Mouse (Mus musculus) cerebellum, adult 2 months (tissue): Measurements from ENCODE around the gene Igll1. TPM values are rescaled to one million over a fixed set of nuclear protein-coding genes. Genes with fewer than 3 reads are reported as not detected.

Source experiments
- DNase-seq, 2 experiments: peaks; one replicate each; pipeline ENCODE4 v3.0.0; 2021
- H3K27ac ChIP-seq: fragments of 200-500 bp; 2 replicates; pipeline ENCODE4 v1.5.1; 2012; ENCODE audit warnings: low read length, control low read depth, inconsistent platforms; ENCODE audit not compliant: insufficient read depth
- H3K27me3 ChIP-seq: fragments of 200-500 bp; 2 replicates; pipeline ENCODE4 v1.6.1; 2012; ENCODE audit warnings: inconsistent platforms, mild to moderate bottlenecking, low read length, moderate library complexity; ENCODE audit not compliant: control insufficient read depth, insufficient read depth
- H3K4me1 ChIP-seq: fragments of 200-500 bp; 2 replicates; pipeline ENCODE4 v1.6.1; 2011; ENCODE audit warnings: low read length; ENCODE audit not compliant: control insufficient read depth, insufficient read depth
- H3K4me3 ChIP-seq: fragments of 200-500 bp; replicated peaks from 2 replicates; pipeline ENCODE3; 2011; ENCODE audit warnings: mild to moderate bottlenecking, low read depth, low read length, control low read depth; ENCODE audit not compliant: insufficient read depth
- CTCF ChIP-seq: fragments of 200-500 bp; IDR thresholded peaks from 2 replicates; pipeline ENCODE4 v1.5.1; 2011; ENCODE audit warnings: low read depth, mild to moderate bottlenecking, control low read depth, low read length, moderate library complexity, borderline replicate concordance; ENCODE audit not compliant: insufficient read depth
- POLR2A ChIP-seq: fragments of 200-500 bp; IDR thresholded peaks from 2 replicates; pipeline ENCODE4 v1.6.1; 2011; ENCODE audit warnings: low read length, control low read depth, borderline replicate concordance; ENCODE audit not compliant: insufficient read depth
- WGBS: fragments of 180-500 bp; shearing (Covaris S2); methylation state at CpG from one replicate; pipeline ENCODE4 v1.1.7; 2018; 5-methylcytosine and 5-hydroxymethylcytosine counted together
- polyA plus RNA-seq: library from polyadenylated mRNA; depleted of rRNA; stranded (reverse); fragments of >200 nt; gene quantifications from 2 replicates; pipeline ENCODE4 v1.2.3, GENCODE M21; 2012; rRNA removed

The Igll1 gene
- polyA plus RNA-seq = not detected in 2 replicates

GRCm38 (mm10) chr16:16863978-16864377 is at the start of gene Igll1:
Gene Igll1, minus strand, starts transcription at chr16:16863985.
- Histone ChIP-seq H3K27ac (no peak within 1 kb of the TSS), H3K4me1 (no peaks in the 10 kb centered on the region), H3K27me3 (no peaks in the 10 kb centered on the region), H3K4me3 (no peak within 1 kb of the TSS)
- DNase-seq = no peak
- TF ChIP-seq POLR2A (no peak), CTCF (no peak)
- WGBS = 52% methylated on average over 2 of the region's 2 CpGs

- DNase-seq = no peak
- TF ChIP-seq CTCF = no peak
- TF ChIP-seq POLR2A = no peak
- no peaks in the 10 kb centered on the region for H3K27me3 ChIP-seq
- no peaks in the 10 kb centered on the region for H3K4me1 ChIP-seq
- no peak overlapping the region for H3K27ac ChIP-seq
- WGBS = 84% methylated on average over 1 of the region's 1 CpGs
- H3K4me3 ChIP-seq = no peak overlapping the region
These were observed 49.7 kb upstream of the Igll1 start for GRCm38 (mm10) chr16:16913440-16913839.

GRCm38 (mm10) chr16:16911641-16912597 is 48.1 kb upstream of the Igll1 start:
- TF ChIP-seq POLR2A (no peak), CTCF (peak; percentile 87)
- Histone ChIP-seq H3K27ac (no peak overlapping the region), H3K27me3 (no peaks in the 10 kb centered on the region), H3K4me1 (no peaks in the 10 kb centered on the region; the same call in 1 of the 2 replicates), H3K4me3 (no peak overlapping the region)
- WGBS = 26% methylated on average over 13 of the region's 13 CpGs
- peak; percentile 69 to 76 for DNase-seq

GRCm38 (mm10) chr16:16907799-16908198 is 44.0 kb upstream of the Igll1 start:
- no peak for TF ChIP-seq CTCF

GRCm38 (mm10) chr16:16903188-16903587 is 39.4 kb upstream of the Igll1 start:
- H3K4me1 ChIP-seq = peaks cover 13% of the 10 kb centered on the region
- DNase-seq = no peak
- H3K4me3 ChIP-seq = no peak overlapping the region
- TF ChIP-seq POLR2A = no peak
- TF ChIP-seq CTCF = no peak
- 41% methylated on average over 5 of the region's 5 CpGs for WGBS
- no peak overlapping the region for H3K27ac ChIP-seq
- H3K27me3 ChIP-seq = no peaks in the 10 kb centered on the region

More at GRCm38 (mm10) chr16:16907799-16908198, 44.0 kb upstream of the Igll1 start:
- H3K4me3 ChIP-seq = no peak overlapping the region
- H3K4me1 ChIP-seq = peaks cover 2% of the 10 kb centered on the region; the same call in 1 of the 2 replicates
- WGBS = 56% methylated on average over 6 of the region's 6 CpGs
- no peaks in the 10 kb centered on the region for H3K27me3 ChIP-seq
- no peak for DNase-seq
- H3K27ac ChIP-seq = no peak overlapping the region

GRCm38 (mm10) chr16:16902329-16902728 is 38.5 kb upstream of the Igll1 start:
- no peak overlapping the region for H3K27ac ChIP-seq
- peaks cover 13% of the 10 kb centered on the region for H3K4me1 ChIP-seq
- no peak overlapping the region for H3K4me3 ChIP-seq
- TF ChIP-seq CTCF (no peak), POLR2A (no peak)
- no peaks in the 10 kb centered on the region for H3K27me3 ChIP-seq
- WGBS = 80% methylated on average over 4 of the region's 4 CpGs
- no peak for DNase-seq

- Histone ChIP-seq H3K27me3 (no peaks in the 10 kb centered on the region), H3K4me1 (peaks cover 13% of the 10 kb centered on the region), H3K27ac (peak overlapping the region; percentile 43; the same call in 1 of the 2 replicates), H3K4me3 (peak overlapping the region; percentile 88)
- 19% methylated on average over 10 of the region's 10 CpGs for WGBS
- TF ChIP-seq CTCF (no peak), POLR2A (no peak)
- peak in 1 of 2 experiments; percentile 16 for DNase-seq
These were observed 33.3 kb upstream of the Igll1 start for GRCm38 (mm10) chr16:16897056-16897584.
